Mouse (Mus musculus): ENCODE measurements around the gene Cacng1. TPM values are rescaled to one million over a fixed set of nuclear protein-coding genes. Genes with fewer than 3 reads are reported as not detected.

The Cacng1 gene
- polyA plus RNA-seq, 1 experiment from 2014 or later: 1.6 TPM

DNA sequence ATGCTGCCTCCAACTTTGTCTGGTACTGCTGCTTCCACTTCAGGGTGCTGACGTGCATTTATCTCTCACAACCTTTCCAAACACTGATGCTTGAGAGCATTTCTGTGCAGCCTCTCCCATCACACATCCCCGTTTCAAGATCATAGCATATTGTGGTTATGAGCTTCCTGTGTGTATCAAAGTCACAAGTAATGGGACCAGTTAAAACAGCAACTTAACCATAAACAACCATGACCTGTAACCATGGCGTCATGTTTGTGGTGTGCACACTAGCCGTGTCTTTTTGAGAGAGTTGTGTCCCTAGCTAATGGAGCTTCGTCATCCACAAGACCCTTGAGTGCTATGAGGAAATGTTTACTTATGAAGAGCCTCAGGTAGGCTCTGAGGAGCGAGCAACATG, 48.1 kb downstream of the Cacng1 start:
- Histone ChIP-seq H3K27ac (ENCODE audit: low read length) (no peak overlapping the region), H3K27me3 (replicated peaks; ENCODE audit: insufficient read depth, low read length) (no peaks in the 10 kb centered on the region), H3K4me1 (ENCODE audit: insufficient read depth, low read depth, low read length) (0 out of 2 replicates have a peak, but pooled peaks cover 5% of the 10 kb centered on the region), H3K36me3 (ENCODE audit: insufficient read depth, low read length) (peaks cover 23% of the 10 kb centered on the region), H3K4me3 (ENCODE audit: low read depth, low read length) (no peak overlapping the region), H3K9me3 (ENCODE audit: low read length) (no peaks in the 10 kb centered on the region), H3K9ac (replicated peaks; ENCODE audit: low read depth) (no peak overlapping the region), H3K4me2 (replicated peaks; ENCODE audit: low read depth, low read length) (no peak overlapping the region)
- DNase-seq (ENCODE audit: low spot score): peak; percentile 40
- peak; percentile 50; the same call in 1 of the 2 replicates for ATAC-seq
- TF ChIP-seq EP300 (IDR thresholded peaks at IDR 0.05) (no peak), CTCF (IDR thresholded peaks at IDR 0.05) (no peak)
- WGBS: 56% methylated on average over 6 of the region's 6 CpGs

DNA sequence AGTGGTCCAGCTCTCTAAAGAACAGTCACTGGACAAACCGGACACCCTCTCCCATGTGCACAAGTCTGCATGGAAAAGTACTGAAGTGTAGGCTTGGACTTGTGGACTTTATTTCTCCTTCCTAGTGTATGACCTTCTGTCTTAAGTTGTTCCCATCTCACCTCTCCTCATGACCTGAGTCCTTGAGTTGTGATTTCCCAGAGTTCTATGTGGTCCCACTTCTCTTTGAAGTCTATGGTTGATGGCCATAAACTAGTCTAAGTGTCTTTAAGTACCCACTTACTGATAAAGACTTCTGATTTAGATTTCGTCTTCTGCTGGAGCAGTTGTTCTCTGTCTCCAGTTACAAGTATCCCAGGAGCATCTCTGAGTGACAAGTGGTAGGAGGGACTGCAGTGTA, 48.8 kb downstream of the Cacng1 start:
- WGBS: 48% methylated on average over 2 of the region's 2 CpGs
- Histone ChIP-seq H3K4me2 (replicated peaks; ENCODE audit: low read depth, low read length) (no peak overlapping the region), H3K36me3 (ENCODE audit: insufficient read depth, low read length) (peaks cover 29% of the 10 kb centered on the region), H3K27ac (ENCODE audit: low read length) (peak overlapping the region; percentile 32; the same call in 1 of the 2 replicates), H3K9me3 (ENCODE audit: low read length) (no peaks in the 10 kb centered on the region), H3K9ac (replicated peaks; ENCODE audit: low read depth) (no peak overlapping the region), H3K27me3 (replicated peaks; ENCODE audit: insufficient read depth, low read length) (no peaks in the 10 kb centered on the region), H3K4me3 (ENCODE audit: low read depth, low read length) (no peak overlapping the region), H3K4me1 (ENCODE audit: insufficient read depth, low read depth, low read length) (0 out of 2 replicates have a peak, but pooled peaks cover 5% of the 10 kb centered on the region)
- ATAC-seq (peak; percentile 90), DNase-seq (ENCODE audit: low spot score) (peak; percentile 84)
- TF ChIP-seq CTCF (IDR thresholded peaks at IDR 0.05) (no peak), EP300 (IDR thresholded peaks at IDR 0.05) (peak; percentile 95)

DNA sequence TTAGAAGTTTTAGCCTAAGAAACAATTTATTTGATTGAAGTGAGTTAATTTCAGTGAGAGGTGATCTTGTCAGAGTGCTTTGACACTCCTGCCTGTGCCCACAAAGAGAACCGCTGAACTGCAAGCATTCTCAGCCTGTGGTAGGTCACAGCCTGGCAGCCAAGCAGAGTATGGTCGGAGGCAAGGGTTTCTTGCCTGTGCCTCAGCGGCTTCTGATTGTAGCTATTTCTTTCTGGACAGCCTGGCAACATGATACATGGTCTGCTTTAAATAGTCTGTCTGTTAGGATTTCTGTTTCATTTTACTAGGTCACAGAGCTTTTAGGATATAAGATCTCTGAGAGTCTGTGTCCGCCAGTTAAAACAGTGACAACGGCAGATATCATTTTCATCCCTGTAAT, 53.7 kb downstream of the Cacng1 start:
- Histone ChIP-seq H3K4me2 (replicated peaks; ENCODE audit: low read depth, low read length) (no peak overlapping the region), H3K27ac (ENCODE audit: low read length) (no peak overlapping the region), H3K4me3 (ENCODE audit: low read depth, low read length) (no peak overlapping the region), H3K36me3 (ENCODE audit: insufficient read depth, low read length) (peaks cover 25% of the 10 kb centered on the region), H3K4me1 (ENCODE audit: insufficient read depth, low read depth, low read length) (0 out of 2 replicates have a peak, but pooled peaks cover 5% of the 10 kb centered on the region), H3K9ac (replicated peaks; ENCODE audit: low read depth) (no peak overlapping the region), H3K27me3 (replicated peaks; ENCODE audit: insufficient read depth, low read length) (no peaks in the 10 kb centered on the region), H3K9me3 (ENCODE audit: low read length) (no peaks in the 10 kb centered on the region)
- no peak for TF ChIP-seq EP300 (IDR thresholded peaks at IDR 0.05)
- no peak for TF ChIP-seq CTCF (IDR thresholded peaks at IDR 0.05)
- 89% methylated on average over 5 of the region's 5 CpGs for WGBS
- DNase-seq (ENCODE audit: low spot score) (no peak), ATAC-seq (no peak)

DNA sequence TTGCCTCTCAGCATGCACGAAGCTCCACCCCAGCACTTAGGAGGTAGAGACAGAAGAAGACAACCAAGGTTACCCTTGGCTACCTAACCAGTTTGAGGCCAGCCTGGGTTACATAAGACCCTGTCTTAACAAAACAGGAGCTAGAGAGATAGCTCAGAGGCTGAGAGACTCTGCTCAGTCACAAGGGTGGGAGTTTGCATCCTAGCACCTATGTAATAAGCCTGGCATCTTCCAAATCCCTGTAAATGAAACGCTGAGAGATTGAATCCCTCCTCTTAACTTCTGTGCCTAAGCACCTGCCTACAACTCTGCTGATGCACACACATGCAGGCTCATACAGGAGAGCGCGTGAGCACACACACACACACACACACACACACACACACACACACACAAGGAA, 55.9 kb downstream of the Cacng1 start:
- Histone ChIP-seq H3K4me3 (ENCODE audit: low read depth, low read length) (no peak overlapping the region), H3K27ac (ENCODE audit: low read length) (no peak overlapping the region), H3K4me1 (ENCODE audit: insufficient read depth, low read depth, low read length) (no peaks in the 10 kb centered on the region), H3K9me3 (ENCODE audit: low read length) (no peaks in the 10 kb centered on the region), H3K36me3 (ENCODE audit: insufficient read depth, low read length) (peaks cover 30% of the 10 kb centered on the region), H3K4me2 (replicated peaks; ENCODE audit: low read depth, low read length) (no peak overlapping the region), H3K27me3 (replicated peaks; ENCODE audit: insufficient read depth, low read length) (no peaks in the 10 kb centered on the region), H3K9ac (replicated peaks; ENCODE audit: low read depth) (no peak overlapping the region)
- WGBS: 92% methylated on average over 4 of the region's 4 CpGs
- ATAC-seq (no peak), DNase-seq (ENCODE audit: low spot score) (no peak)
- no peak for TF ChIP-seq EP300 (IDR thresholded peaks at IDR 0.05)
- TF ChIP-seq CTCF (IDR thresholded peaks at IDR 0.05): no peak

DNA sequence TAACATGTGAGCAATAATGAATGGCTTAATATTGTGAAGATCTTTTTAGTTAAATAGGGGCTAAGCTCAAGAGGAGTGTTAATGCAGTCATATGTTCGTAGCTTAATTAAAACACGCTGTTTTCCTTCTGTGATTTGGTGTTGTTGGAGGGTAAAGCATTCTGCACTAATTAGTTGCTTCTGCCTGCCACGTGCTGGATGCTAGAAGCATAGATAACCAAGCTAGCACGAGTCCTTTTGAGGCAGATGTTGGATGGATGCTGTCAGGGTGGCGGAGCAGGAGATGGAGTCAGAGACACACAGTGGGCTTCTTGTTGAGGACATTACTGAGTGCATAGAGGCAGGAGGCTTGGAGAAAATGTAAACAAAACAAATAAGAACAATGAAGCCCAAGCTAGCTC, 59.2 kb downstream of the Cacng1 start:
- H3K27me3 ChIP-seq (replicated peaks; ENCODE audit: insufficient read depth, low read length): no peaks in the 10 kb centered on the region
- WGBS: 92% methylated on average over 5 of the region's 5 CpGs
- TF ChIP-seq EP300 (IDR thresholded peaks at IDR 0.05) (no peak), CTCF (IDR thresholded peaks at IDR 0.05) (no peak)
- no peaks in the 10 kb centered on the region for H3K9me3 ChIP-seq (ENCODE audit: low read length)
- ATAC-seq: no peak
- no peak for DNase-seq (ENCODE audit: low spot score)
- peaks cover 10% of the 10 kb centered on the region; the same call in 1 of the 2 replicates for H3K36me3 ChIP-seq (ENCODE audit: insufficient read depth, low read length)
- no peak overlapping the region for H3K9ac ChIP-seq (replicated peaks; ENCODE audit: low read depth)
- H3K4me3 ChIP-seq (ENCODE audit: low read depth, low read length): no peak overlapping the region
- no peak overlapping the region for H3K4me2 ChIP-seq (replicated peaks; ENCODE audit: low read depth, low read length)
- no peaks in the 10 kb centered on the region for H3K4me1 ChIP-seq (ENCODE audit: insufficient read depth, low read depth, low read length)
- H3K27ac ChIP-seq (ENCODE audit: low read length): no peak overlapping the region

DNA sequence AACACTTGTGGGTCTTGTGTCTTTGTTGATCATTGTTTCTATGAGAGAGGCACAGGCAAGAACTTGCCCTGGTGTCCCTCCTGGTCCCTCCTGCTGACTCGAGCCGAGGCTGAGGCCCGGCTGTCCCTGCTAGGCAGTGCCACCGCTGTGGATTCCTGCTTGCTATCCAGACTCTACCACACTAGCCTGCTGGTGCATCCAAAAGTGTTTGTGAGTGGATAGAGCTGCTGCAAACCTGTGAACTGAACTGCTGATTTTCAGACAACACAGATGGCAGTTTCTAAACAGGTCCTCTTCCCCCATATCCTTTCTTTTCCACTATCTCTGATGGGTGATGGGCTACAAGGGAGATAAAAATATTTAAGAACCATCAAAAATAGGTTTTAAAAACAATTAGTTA, 60.8 kb downstream of the Cacng1 start:
- DNase-seq (ENCODE audit: low spot score) (no peak), ATAC-seq (no peak)
- H3K4me3 ChIP-seq (ENCODE audit: low read depth, low read length): no peak overlapping the region
- H3K36me3 ChIP-seq (ENCODE audit: insufficient read depth, low read length): peaks cover 5% of the 10 kb centered on the region; the same call in 1 of the 2 replicates
- no peak overlapping the region for H3K4me2 ChIP-seq (replicated peaks; ENCODE audit: low read depth, low read length)
- H3K9me3 ChIP-seq (ENCODE audit: low read length): no peaks in the 10 kb centered on the region
- no peak overlapping the region for H3K27ac ChIP-seq (ENCODE audit: low read length)
- no peak overlapping the region for H3K9ac ChIP-seq (replicated peaks; ENCODE audit: low read depth)
- H3K4me1 ChIP-seq (ENCODE audit: insufficient read depth, low read depth, low read length): peaks cover 1% of the 10 kb centered on the region; the same call in 1 of the 2 replicates
- TF ChIP-seq CTCF (IDR thresholded peaks at IDR 0.05) (no peak), EP300 (IDR thresholded peaks at IDR 0.05) (no peak)
- WGBS: 86% methylated on average over 4 of the region's 4 CpGs
- no peaks in the 10 kb centered on the region for H3K27me3 ChIP-seq (replicated peaks; ENCODE audit: insufficient read depth, low read length)

Other genes starting within 250 kb of the Cacng1 start
- 16.3 and 22.2 TPM in 2 replicates for gene Pitpnc1, start 245.8 kb downstream of the Cacng1 start, polyA plus RNA-seq (2015; fragmentation: Nextera tagmentation; extraction: Ambion mirVana)
- 92.6 TPM in 2 replicates for gene Psmd12, start 237.0 kb downstream of the Cacng1 start, polyA plus RNA-seq (2015; fragmentation: Nextera tagmentation; extraction: Ambion mirVana)
- gene Helz, start 168.6 kb downstream of the Cacng1 start, polyA plus RNA-seq (2015; fragmentation: Nextera tagmentation; extraction: Ambion mirVana): 8.4 and 9.9 TPM in 2 replicates
- gene Cacng4, start 78.0 kb upstream of the Cacng1 start, polyA plus RNA-seq (2015; fragmentation: Nextera tagmentation; extraction: Ambion mirVana): 0.19 and 0.43 TPM in 2 replicates
- gene Cacng5, start 198.5 kb upstream of the Cacng1 start, polyA plus RNA-seq (2015; fragmentation: Nextera tagmentation; extraction: Ambion mirVana): not detected in 2 replicates

All from lung, postnatal 0 days (tissue).